Mouse (Mus musculus) right cerebral cortex, postnatal 10 days (tissue): ENCODE results near the gene Larp1.
A peak's percentile ranks its signal among the peaks of the same experiment; 100 is the strongest.

Experiments used
- DNase-seq, 2 experiments: peaks; one replicate each; pipeline ENCODE4 v3.0.0; 2021; ENCODE audit warnings: low spot score in 2 of 2

Gene Larp1

GRCm38 (mm10) chr11:58100006-58100405 lies 91.1 kb downstream of the Larp1 start:
- no peak for DNase-seq

- DNase-seq: no peak
Measured at GRCm38 (mm10) chr11:58101194-58101720, 92.4 kb downstream of the Larp1 start.

- no peak for DNase-seq
Measured at GRCm38 (mm10) chr11:58102146-58102545, 93.3 kb downstream of the Larp1 start.

- DNase-seq: no peak
Measured at GRCm38 (mm10) chr11:58102581-58103343, 93.9 kb downstream of the Larp1 start.

- DNase-seq: no peak
Measured at GRCm38 (mm10) chr11:58103344-58103653, 94.4 kb downstream of the Larp1 start.

GRCm38 (mm10) chr11:58103697-58104306 lies 94.9 kb downstream of the Larp1 start, which contains the start of gene Cnot8:
Cnot8 (plus strand) TSS chr11:58104153.
- DNase-seq: peak; percentile 99 to 100

- peak; percentile 66 to 67 for DNase-seq
Measured at GRCm38 (mm10) chr11:58104351-58104791, 95.5 kb downstream of the Larp1 start.

- DNase-seq: no peak
Measured at GRCm38 (mm10) chr11:58107009-58107408, 98.1 kb downstream of the Larp1 start.

- DNase-seq: no peak
Measured at GRCm38 (mm10) chr11:58107664-58108337, 98.9 kb downstream of the Larp1 start.
